Mouse (Mus musculus) brain, embryonic 14.5 days (tissue): ENCODE measurements around the gene Snrk.

ENCODE experiments used
- CTCF ChIP-seq: fragments of 200-500 bp; IDR thresholded peaks from 2 replicates; pipeline ENCODE4 v1.5.1; 2012; ENCODE audit warnings: inconsistent platforms, mild to moderate bottlenecking, moderate library complexity, borderline replicate concordance; ENCODE audit not compliant: insufficient read depth, insufficient read length; ENCODE audit errors: extremely low read depth
- POLR2A ChIP-seq: fragments of 200-500 bp; IDR thresholded peaks from 2 replicates; pipeline ENCODE4 v1.6.1; 2012; ENCODE audit warnings: mild to moderate bottlenecking, inconsistent platforms, borderline replicate concordance; ENCODE audit not compliant: poor library complexity, insufficient read depth, insufficient read length, severe bottlenecking; ENCODE audit errors: extremely low read depth

DNA sequence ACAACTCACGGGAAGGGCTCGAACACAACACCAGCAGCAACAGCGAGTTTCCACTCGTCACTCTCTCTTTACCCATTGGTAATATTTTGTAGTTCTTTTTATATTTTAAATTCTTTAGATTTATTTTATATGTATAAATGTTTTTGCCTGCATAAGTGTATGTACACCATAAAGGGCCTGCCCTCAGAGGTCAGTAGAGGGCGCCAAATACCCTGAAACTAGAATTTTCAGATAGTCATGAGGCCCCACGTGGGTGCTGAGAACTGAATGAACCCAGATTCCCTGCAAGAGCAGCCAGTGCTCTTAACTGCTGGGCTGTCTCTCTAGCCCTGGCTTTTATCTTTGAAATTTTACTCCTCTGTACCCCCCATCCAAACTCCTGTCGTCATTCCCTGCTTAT lies 87.4 kb downstream of the Snrk start:
- TF ChIP-seq CTCF (peak; percentile 18; the same call in 1 of the 2 replicates), POLR2A (no peak)
